Mouse (Mus musculus): ENCODE results near the gene Cyfip2.

- TF ChIP-seq POLR2A (IDR thresholded peaks at IDR 0.05; ENCODE audit: extremely low read depth, insufficient read depth, low read length): no peak
- TF ChIP-seq CTCF (IDR thresholded peaks at IDR 0.05; ENCODE audit: extremely low read depth, insufficient read depth, low read length): no peak
Observed at GRCm38 (mm10) chr11:46232803-46233202, 79.9 kb downstream of the Cyfip2 start.
